Mouse (Mus musculus): ENCODE measurements at regions not wholly inside any gene's neighbourhood (a gene's known extent, or its start where the extent isn't known, plus 50 kb on each side); places are given as distances from the start of the nearest gene placed in this dataset.
"Not testable (repeated sequence)": the region's sequence is repeated elsewhere in the genome, so short reads cannot be mapped to it uniquely, and the experiment has no call there.

DNA sequence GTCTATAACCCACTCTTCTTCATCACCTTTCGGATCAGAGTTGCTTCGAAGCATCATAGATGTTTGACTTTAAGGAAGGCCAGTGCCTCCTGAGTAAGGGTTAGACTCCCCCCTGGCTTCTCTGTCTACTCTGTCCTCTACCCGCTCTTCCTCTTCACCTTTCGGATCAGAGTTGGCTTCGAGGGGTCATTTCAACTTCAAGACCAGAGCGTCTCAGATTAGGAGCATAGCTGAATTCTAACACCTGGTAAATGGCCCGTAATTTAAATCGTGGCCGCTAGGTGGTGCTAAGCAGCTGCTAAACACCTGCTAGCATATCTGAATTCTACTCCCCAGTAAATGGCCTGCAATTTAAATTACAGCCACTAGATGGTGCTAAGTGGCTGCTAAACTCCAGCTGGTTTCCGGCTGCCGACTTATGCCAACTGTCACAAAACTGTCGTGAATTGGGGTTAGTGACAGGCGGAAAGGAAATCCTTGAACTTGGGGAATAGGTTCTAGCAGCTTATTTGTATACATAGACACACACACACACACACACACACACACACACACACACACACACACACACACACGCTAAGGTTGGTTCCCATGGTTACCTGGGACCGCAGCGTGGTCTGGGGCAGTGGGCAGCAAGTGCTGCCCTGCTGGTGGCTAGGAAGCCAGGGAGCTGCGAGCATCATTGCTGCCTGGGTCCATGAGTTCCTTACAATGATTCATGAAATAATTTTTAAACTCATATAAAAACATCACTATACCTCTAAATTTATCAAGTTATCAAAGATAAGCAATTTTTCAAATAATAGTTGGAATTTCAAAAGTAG lies 64.8 kb upstream of the B3galnt2 start (continued):
- TF ChIP-seq EP300 (IDR thresholded peaks at IDR 0.05; ENCODE audit: low read depth in 1 of 2, low read length in 2 of 2) (peak in 1 of 2 experiments; percentile 54; a peak in 2 of 4 replicates), MAX (IDR thresholded peaks at IDR 0.05; ENCODE audit: low read length) (no peak; the same call in 1 of the 2 replicates), POLR2AphosphoS2 (IDR thresholded peaks at IDR 0.05; ENCODE audit: low read length) (no peak), NELFE (IDR thresholded peaks at IDR 0.05; ENCODE audit: low read depth, low read length) (peak; percentile 42; the same call in 1 of the 2 replicates), BHLHE40 (IDR thresholded peaks at IDR 0.05; ENCODE audit: borderline replicate concordance, low read depth, low read length) (peak; percentile 53; the same call in 1 of the 2 replicates), MYC (IDR thresholded peaks at IDR 0.05; ENCODE audit: low read depth, low read length) (0 out of 2 replicates have a peak, but pooled peaks have one; percentile 60), POLR2A (IDR thresholded peaks at IDR 0.05; ENCODE audit: control insufficient read depth in 1 of 2, insufficient read depth in 1 of 2, low read depth in 1 of 2, low read length in 2 of 2, poor library complexity in 1 of 2) (peak in 1 of 2 experiments; percentile 67; a peak in 2 of 4 replicates), USF1 (IDR thresholded peaks at IDR 0.05; ENCODE audit: low read depth, low read length) (no peak), TAL1 (IDR thresholded peaks at IDR 0.05; ENCODE audit: low read length) (no peak), ZC3H11A (IDR thresholded peaks at IDR 0.05; ENCODE audit: low read depth, low read length) (peak; percentile 99), RCOR1 (IDR thresholded peaks at IDR 0.05; ENCODE audit: low read depth, low read length) (no peak)

DNA sequence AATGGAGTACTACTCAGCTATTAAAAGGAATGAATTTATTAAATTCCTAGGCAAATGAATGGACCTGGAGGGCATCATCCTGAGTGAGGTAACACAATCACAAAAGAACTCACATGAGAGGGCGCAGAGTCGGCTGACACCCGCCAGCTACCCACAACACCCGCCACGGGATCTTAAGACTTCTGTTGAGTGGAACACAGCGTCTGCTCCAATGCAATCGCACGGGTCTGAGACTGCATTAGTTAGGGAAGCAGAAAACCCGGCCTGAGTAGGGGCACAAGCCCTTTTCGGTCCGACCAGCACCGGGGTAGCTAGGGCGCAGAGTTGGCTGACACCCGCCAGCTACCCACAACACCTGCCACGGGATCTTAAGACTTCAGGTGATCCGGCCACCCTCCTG lies 52.1 kb upstream of the B3galnt2 start:
- not testable (repeated sequence) for H3K27me3 ChIP-seq (ENCODE audit: control insufficient read depth in 1 of 2, insufficient read depth in 2 of 2, low read length in 2 of 2); H3K9me3 ChIP-seq (replicated peaks; ENCODE audit: insufficient read depth, low read length); H3K79me2 ChIP-seq (ENCODE audit: control insufficient read depth, insufficient read depth, low read length, poor library complexity); H3K4me3 ChIP-seq (ENCODE audit: control insufficient read depth in 1 of 2, insufficient read depth in 1 of 2, low read depth in 2 of 2, low read length in 2 of 2); H3K4me1 ChIP-seq (ENCODE audit: control insufficient read depth in 1 of 2, insufficient read depth in 2 of 2, low read length in 2 of 2); H3K27ac ChIP-seq (ENCODE audit: control insufficient read depth, low read depth, low read length); H3K9ac ChIP-seq (ENCODE audit: control insufficient read depth, low read depth, low read length, poor library complexity, severe bottlenecking); H3K36me3 ChIP-seq (ENCODE audit: control insufficient read depth in 1 of 2, insufficient read depth in 2 of 2, low read length in 2 of 2); DNase-seq (ENCODE audit: low read depth, low spot score)

Measured in MEL (cell line).